ENCODE assay signal across 27 mouse cellular contexts in the genomic region with DNA sequence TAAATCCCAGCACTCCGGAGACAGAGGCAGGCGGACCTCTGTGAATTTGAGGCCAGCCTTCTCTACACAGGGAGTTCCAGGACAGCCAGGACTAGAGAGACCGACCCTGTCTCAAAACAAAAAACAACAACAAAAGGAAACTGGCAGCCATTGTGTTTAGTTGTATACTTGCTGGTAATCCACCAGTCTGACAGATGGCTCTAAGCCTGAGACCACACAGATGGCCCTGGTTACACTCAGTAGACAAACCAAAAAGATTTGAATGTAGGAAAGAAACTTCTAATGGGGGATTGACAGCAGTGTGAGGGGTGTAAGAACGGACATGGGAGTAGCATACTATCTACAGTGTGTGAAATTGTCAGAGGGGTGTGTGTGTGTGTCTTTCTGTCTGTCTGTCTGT. TPM values are rescaled to one million over a fixed set of nuclear protein-coding genes. Genes with fewer than 3 reads are reported as not detected.
A peak's percentile ranks its signal among the peaks of the same experiment; 100 is the strongest.
DNase-seq lines count a peak whose midpoint lies in the region; ATAC-seq and TF ChIP-seq lines count a peak whose summit lies in the region.
"Had no signal": no experiment of that assay in that cellular context is flagged by ENCODE, and none has a peak within 500 bp of the region (broad histone marks: within the 10 kb centered on the region; RNA-seq: fewer than 3 reads in every experiment).

No protein-coding gene starts in this region.

- H3K36me3 ChIP-seq in forebrain, embryonic 13.5 days (ENCODE audit: poor library complexity, severe bottlenecking): peaks cover 16% of the 10 kb centered on the region
- H3K36me3 ChIP-seq in forebrain, embryonic 11.5 days (ENCODE audit: control insufficient read depth, insufficient read depth, low read length): no peaks in the 10 kb centered on the region; the same call in 1 of the 2 replicates
- peaks cover 12% of the 10 kb centered on the region for H3K36me3 ChIP-seq in kidney, embryonic 16.5 days (ENCODE audit: insufficient read depth, low read length)
- peaks cover 7% of the 10 kb centered on the region; the same call in 1 of the 2 replicates for H3K36me3 ChIP-seq in lung, postnatal 0 days (ENCODE audit: insufficient read depth, low read length)

- TF ChIP-seq EP300 in lung, postnatal 0 days (IDR thresholded peaks at IDR 0.05): no peak

- TF ChIP-seq CTCF in lung, postnatal 0 days (IDR thresholded peaks at IDR 0.05): no peak

- DNase-seq in forebrain, embryonic 11.5 days (ENCODE audit: low spot score): no peak
- DNase-seq in retina, postnatal 1 day: peak; percentile 45
- DNase-seq in retina, embryonic 14.5 days (ENCODE audit: low spot score): no peak
- DNase-seq in cerebellum, postnatal 25 days: peak; percentile 49 to 55
- DNase-seq in left cerebral cortex, adult 8-10 months (ENCODE audit: low spot score in 2 of 2): no peak
- no peak for DNase-seq in lung, postnatal 0 days (ENCODE audit: low spot score)
- DNase-seq: adrenal gland, postnatal 36 days; gastrocnemius, postnatal 10 days; kidney, postnatal 4 days; liver, postnatal 0 days; lung, postnatal 10 days; right cerebral cortex, adult 18-20 months; right cerebral cortex, postnatal 4 days; thymus, postnatal 25 days had no signal

- no peak overlapping the region for H3K4me3 ChIP-seq in forebrain, embryonic 13.5 days
- no peak overlapping the region for H3K4me3 ChIP-seq in forebrain, embryonic 11.5 days (ENCODE audit: low read depth, low read length)
- H3K4me3 ChIP-seq in kidney, embryonic 16.5 days (ENCODE audit: low read length): no peak overlapping the region
- H3K4me3 ChIP-seq in lung, postnatal 0 days (ENCODE audit: low read depth, low read length): no peak overlapping the region
- H3K4me3 ChIP-seq: embryonic facial prominence, embryonic 15.5 days; intestine, embryonic 15.5 days; kidney, embryonic 15.5 days; limb, embryonic 12.5 days; midbrain, embryonic 15.5 days; myocyte; neural tube, embryonic 13.5 days; stomach, embryonic 15.5 days had no signal

- no peak overlapping the region for H3K9ac ChIP-seq in forebrain, embryonic 13.5 days
- no peak overlapping the region for H3K9ac ChIP-seq in forebrain, embryonic 11.5 days (ENCODE audit: low read length)
- H3K9ac ChIP-seq in kidney, embryonic 16.5 days (replicated peaks; ENCODE audit: low read length): no peak overlapping the region
- no peak overlapping the region for H3K9ac ChIP-seq in lung, postnatal 0 days (replicated peaks; ENCODE audit: low read depth)
- H3K9ac ChIP-seq: embryonic facial prominence, embryonic 15.5 days; intestine, embryonic 15.5 days; kidney, embryonic 15.5 days; limb, embryonic 12.5 days; liver, postnatal 0 days; midbrain, embryonic 15.5 days; neural tube, embryonic 13.5 days; stomach, embryonic 15.5 days had no signal

- no peaks in the 10 kb centered on the region for H3K9me3 ChIP-seq in forebrain, embryonic 13.5 days (replicated peaks)
- no peaks in the 10 kb centered on the region for H3K9me3 ChIP-seq in forebrain, embryonic 11.5 days (ENCODE audit: control insufficient read depth, low read length)
- H3K9me3 ChIP-seq in kidney, embryonic 16.5 days (ENCODE audit: low read length): no peaks in the 10 kb centered on the region
- H3K9me3 ChIP-seq in lung, postnatal 0 days (ENCODE audit: low read length): no peaks in the 10 kb centered on the region
- H3K9me3 ChIP-seq: embryonic facial prominence, embryonic 15.5 days; intestine, embryonic 15.5 days; kidney, embryonic 15.5 days; limb, embryonic 12.5 days; midbrain, embryonic 15.5 days; neural tube, embryonic 13.5 days; stomach, embryonic 15.5 days had no signal

- 27% methylated on average over 4 of the region's 4 CpGs for WGBS in forebrain, embryonic 13.5 days
- 51% methylated on average over 4 of the region's 4 CpGs for WGBS in forebrain, embryonic 11.5 days
- WGBS in kidney, embryonic 16.5 days: 77% methylated on average over 4 of the region's 4 CpGs
- WGBS in lung, postnatal 0 days: 84% methylated on average over 4 of the region's 4 CpGs

- H3K27me3 ChIP-seq in forebrain, embryonic 13.5 days: no peaks in the 10 kb centered on the region
- no peaks in the 10 kb centered on the region for H3K27me3 ChIP-seq in forebrain, embryonic 11.5 days (ENCODE audit: control insufficient read depth, insufficient read depth, low read length)
- H3K27me3 ChIP-seq in kidney, embryonic 16.5 days (ENCODE audit: insufficient read depth, low read length): no peaks in the 10 kb centered on the region
- no peaks in the 10 kb centered on the region for H3K27me3 ChIP-seq in lung, postnatal 0 days (replicated peaks; ENCODE audit: insufficient read depth, low read length)
- H3K27me3 ChIP-seq: embryonic facial prominence, embryonic 15.5 days; intestine, embryonic 15.5 days; kidney, embryonic 15.5 days; limb, embryonic 12.5 days; midbrain, embryonic 15.5 days; neural tube, embryonic 13.5 days; stomach, embryonic 15.5 days had no signal

- no peak overlapping the region; the same call in 1 of the 2 replicates for H3K27ac ChIP-seq in forebrain, embryonic 13.5 days
- H3K27ac ChIP-seq in forebrain, embryonic 11.5 days (ENCODE audit: low read depth, low read length): no peak overlapping the region
- no peak overlapping the region for H3K27ac ChIP-seq in kidney, embryonic 16.5 days (ENCODE audit: low read length)
- H3K27ac ChIP-seq in lung, postnatal 0 days (ENCODE audit: low read length): no peak overlapping the region
- H3K27ac ChIP-seq: embryonic facial prominence, embryonic 15.5 days; intestine, embryonic 15.5 days; kidney, embryonic 15.5 days; limb, embryonic 12.5 days; midbrain, embryonic 15.5 days; neural tube, embryonic 13.5 days; stomach, embryonic 15.5 days had no signal

- H3K4me1 ChIP-seq in forebrain, embryonic 13.5 days: peaks cover 9% of the 10 kb centered on the region; the same call in 1 of the 2 replicates
- no peaks in the 10 kb centered on the region; the same call in 1 of the 2 replicates for H3K4me1 ChIP-seq in forebrain, embryonic 11.5 days (replicated peaks; ENCODE audit: control insufficient read depth, insufficient read depth, low read length)
- H3K4me1 ChIP-seq in kidney, embryonic 16.5 days (ENCODE audit: insufficient read depth, low read length): peaks cover 13% of the 10 kb centered on the region
- H3K4me1 ChIP-seq in lung, postnatal 0 days (ENCODE audit: insufficient read depth, low read depth, low read length): no peaks in the 10 kb centered on the region; the same call in 1 of the 2 replicates
- H3K4me1 ChIP-seq: embryonic facial prominence, embryonic 15.5 days; midbrain, embryonic 15.5 days had no signal

- 0 out of 2 replicates have a peak, but pooled peaks have one; percentile 53 for ATAC-seq in forebrain, embryonic 13.5 days
- ATAC-seq in forebrain, embryonic 11.5 days (replicated peaks; ENCODE audit: low FRiP score): no peak
- no peak for ATAC-seq in kidney, embryonic 16.5 days (ENCODE audit: low FRiP score, low TSS enrichment)
- ATAC-seq in lung, postnatal 0 days: no peak
- ATAC-seq: hindbrain, embryonic 16.5 days; intestine, embryonic 15.5 days; liver, postnatal 0 days; midbrain, embryonic 15.5 days had no signal

- no peak overlapping the region for H3K4me2 ChIP-seq in forebrain, embryonic 13.5 days
- H3K4me2 ChIP-seq in forebrain, embryonic 11.5 days (ENCODE audit: low read depth, low read length, severe bottlenecking): no peak overlapping the region
- no peak overlapping the region for H3K4me2 ChIP-seq in kidney, embryonic 16.5 days (replicated peaks; ENCODE audit: low read depth, low read length)
- H3K4me2 ChIP-seq in lung, postnatal 0 days (replicated peaks; ENCODE audit: low read depth, low read length): no peak overlapping the region
- H3K4me2 ChIP-seq: embryonic facial prominence, embryonic 15.5 days; heart, embryonic 11.5 days; intestine, embryonic 15.5 days; kidney, embryonic 15.5 days; limb, embryonic 12.5 days; liver, embryonic 11.5 days; midbrain, embryonic 15.5 days; neural tube, embryonic 13.5 days; stomach, embryonic 15.5 days had no signal

RNA-seq across cellular contexts. Expression of a gene that starts 27.6 kb away (rescaled TPM):
- polyA plus RNA-seq in forebrain, embryonic 13.5 days (2015; fragmentation: Nextera tagmentation; extraction: Ambion mirVana): 69.0 and 72.6 TPM in 2 replicates
- 65.0 and 69.3 TPM in 2 replicates for polyA plus RNA-seq in forebrain, embryonic 11.5 days (2014; fragmentation: Nextera tagmentation; extraction: Ambion mirVana)
- 100 to 1,000 TPM in 3 of 4 experiments, 10 to 100 TPM in 1; 94.2 to 120 (median 103) TPM for total RNA-seq in left cerebral cortex, adult 8-10 months (2022)
- polyA plus RNA-seq in kidney, embryonic 16.5 days (2015; fragmentation: Nextera tagmentation; extraction: Ambion mirVana): 86.2 and 93.0 TPM in 2 replicates
- 57.0 and 59.3 TPM in 2 replicates for polyA plus RNA-seq in lung, postnatal 0 days (2015; fragmentation: Nextera tagmentation; extraction: Ambion mirVana)

Comparison
In these comparisons a context has a peak if more than half of its experiments do, and no peak if none do; other contexts are left out.
1. DNase-seq: peak in retina, postnatal 1 day (single experiment) and cerebellum, postnatal 25 days (2 of 2); none in forebrain, embryonic 11.5 days (single experiment), retina, embryonic 14.5 days (single experiment), left cerebral cortex, adult 8-10 months (0 of 2) and lung, postnatal 0 days (single experiment).